Mouse (Mus musculus): ENCODE data around the gene Vps72.

Vps72 gene

DNA sequence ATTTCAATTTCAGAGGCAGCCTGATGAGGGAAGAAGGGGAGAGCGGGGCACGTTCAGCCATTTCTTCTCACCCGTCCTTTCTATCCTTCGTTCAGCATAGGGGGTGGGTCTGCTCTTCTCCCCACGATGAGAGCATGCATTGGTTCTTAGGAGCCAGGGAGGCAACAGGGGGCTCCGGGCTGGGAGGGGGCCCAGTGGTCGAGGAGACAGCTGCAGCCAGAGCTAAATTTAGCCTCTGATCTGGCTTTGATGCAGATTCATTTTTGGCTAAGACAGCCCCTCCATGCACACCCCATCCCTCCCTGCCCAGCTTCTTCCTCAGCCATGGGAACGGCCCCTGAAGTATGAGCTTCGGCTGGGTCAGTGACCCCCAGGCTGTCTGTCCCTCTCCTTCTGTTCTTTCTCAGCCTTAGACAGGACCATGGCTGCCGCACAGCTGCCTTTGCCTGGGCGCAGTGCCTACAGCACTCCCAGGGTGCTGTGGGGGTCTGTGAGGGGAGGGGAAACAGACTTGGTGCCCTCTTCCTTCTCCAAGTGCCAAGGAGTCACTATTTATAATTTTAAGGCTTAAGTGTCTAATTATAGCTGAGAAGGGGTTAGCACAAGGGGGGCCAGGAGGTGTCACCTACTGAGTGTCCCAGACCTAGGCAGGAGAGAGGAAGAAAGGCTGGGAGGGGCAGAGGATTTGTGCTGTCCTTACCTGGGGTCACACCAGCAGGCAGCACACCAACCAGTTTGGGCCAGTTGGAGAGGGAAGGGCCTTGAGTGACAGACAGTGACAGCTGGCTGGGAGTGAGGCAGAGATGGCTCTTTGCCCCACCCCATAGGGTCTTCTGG lies 52.8 kb downstream of the Vps72 start:
- DNase-seq (ENCODE audit: extremely low read depth, insufficient read length, low spot score), result no peak

DNA sequence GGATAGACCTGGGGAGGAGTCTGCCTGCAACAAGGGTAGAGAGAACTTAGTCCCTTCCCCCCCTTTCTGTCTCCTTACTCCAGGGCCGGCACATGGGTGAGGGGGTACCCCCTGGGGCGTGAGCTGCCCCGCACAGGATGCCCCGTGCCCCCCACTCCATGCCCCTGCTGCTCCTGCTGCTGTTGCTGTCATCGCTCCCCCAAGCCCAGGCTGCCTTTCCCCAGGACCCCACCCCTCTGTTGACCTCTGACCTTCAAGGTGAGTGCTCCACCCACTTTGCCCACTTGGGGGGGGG lies 53.4 kb downstream of the Vps72 start:
- DNase-seq (ENCODE audit: extremely low read depth, insufficient read length, low spot score), result no peak

DNA sequence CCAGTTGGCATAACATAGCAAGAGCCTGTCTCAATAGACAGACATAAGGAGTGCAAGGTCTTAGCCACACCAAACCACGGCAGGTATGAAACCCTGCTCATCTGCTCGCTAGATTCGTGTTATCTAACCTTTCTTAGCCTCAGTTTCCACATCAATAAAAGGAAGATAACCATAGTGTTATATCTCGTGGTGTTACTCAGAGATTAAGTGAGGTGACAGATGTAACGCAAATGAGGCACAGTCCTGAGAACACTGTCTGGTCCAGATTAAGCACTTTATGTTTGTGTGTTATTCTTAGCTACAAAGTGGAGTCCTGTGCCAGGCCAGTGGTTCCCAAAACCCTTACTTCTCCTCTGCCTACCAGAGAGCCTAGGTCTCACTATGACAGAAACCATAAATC lies 54.0 kb downstream of the Vps72 start:
- DNase-seq (ENCODE audit: extremely low read depth, insufficient read length, low spot score), result no peak

DNA sequence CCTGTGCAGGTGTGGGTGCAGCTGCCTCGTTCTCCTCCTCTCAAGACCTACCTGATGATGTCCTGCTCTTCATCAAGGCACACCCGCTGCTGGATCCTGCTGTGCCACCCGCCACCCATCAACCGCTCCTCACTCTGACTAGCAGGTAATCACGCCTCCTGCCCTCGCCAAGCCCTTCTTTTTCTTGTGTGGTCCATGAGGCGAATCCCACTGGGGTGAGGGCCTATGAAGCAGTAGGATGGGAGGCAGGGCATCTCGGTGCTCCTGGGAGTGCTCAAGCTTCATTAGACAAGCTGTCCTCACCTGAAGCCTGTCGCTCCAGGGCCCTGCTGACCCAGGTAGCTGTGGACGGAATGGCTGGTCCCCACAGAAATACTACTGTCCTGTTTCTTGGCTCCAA lies 59.2 kb downstream of the Vps72 start:
- DNase-seq (ENCODE audit: extremely low read depth, insufficient read length, low spot score), result no peak

DNA sequence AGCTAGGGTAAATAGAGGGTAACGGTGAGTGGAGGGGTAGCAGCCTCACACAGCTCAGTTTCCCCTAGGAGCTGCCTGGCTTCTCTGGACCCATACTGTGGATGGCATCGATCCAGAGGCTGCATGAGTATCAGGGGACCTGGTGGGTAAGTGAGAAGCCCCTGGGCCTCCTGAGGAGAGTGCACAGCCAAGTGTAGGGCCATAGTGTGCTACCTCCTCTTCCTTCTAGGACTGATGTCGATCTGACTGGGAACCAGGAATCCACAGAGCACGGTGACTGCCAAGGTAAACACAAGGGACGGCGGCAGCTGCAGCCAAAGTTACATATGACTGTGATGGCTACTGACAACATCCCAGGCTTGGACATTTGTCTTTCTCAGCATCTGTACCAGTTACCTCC lies 60.3 kb downstream of the Vps72 start:
- DNase-seq (ENCODE audit: extremely low read depth, insufficient read length, low spot score), result no peak

All from 3134 (cell line).